Mouse (Mus musculus) kidney, adult 8-10 months (tissue): ENCODE data around the gene Myo19.
A peak's percentile ranks its signal among the peaks of the same experiment; 100 is the strongest.

ENCODE experiments used
- DNase-seq, 2 experiments: peaks; one replicate each; pipeline ENCODE4 v3.0.0; 2022

Myo19 gene

DNA sequence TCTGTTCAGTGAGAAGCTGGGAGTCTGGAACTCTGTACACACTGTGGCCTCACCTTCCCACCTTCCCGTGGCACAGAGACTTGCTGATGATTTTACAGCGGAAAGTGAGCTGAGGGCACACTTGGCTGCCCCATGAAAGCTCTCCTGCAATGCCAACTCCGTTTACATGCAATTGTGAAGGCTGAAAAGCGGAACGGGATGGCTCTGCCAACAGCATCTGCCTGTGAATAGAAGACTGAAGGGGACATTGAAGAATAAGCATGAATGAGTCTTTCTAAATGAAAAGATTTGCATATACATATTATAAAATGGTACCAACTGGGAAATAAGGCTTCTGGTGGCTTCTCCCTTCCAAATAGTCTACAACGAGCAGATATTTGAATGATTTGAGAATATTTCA lies 67.3 kb downstream of the Myo19 start:
- DNase-seq = no peak

DNA sequence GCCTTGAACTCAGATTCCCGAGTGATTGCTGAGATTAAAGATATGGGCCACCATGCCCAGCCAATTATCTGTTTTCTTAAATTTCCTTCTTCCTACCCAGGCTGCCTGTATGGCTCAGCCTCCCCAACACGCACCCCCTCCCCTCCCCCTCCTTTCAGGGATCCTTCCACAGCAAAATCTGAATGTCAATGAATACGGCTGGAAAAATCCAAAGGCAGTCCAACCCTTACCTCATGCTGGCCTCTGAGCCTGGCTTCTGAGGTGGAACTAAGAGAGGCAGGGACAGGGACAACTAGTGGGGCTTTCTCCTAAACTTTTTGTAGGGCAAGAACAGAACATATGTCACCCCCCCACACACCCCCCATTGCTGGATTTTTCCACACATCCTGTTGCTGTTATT lies 68.2 kb downstream of the Myo19 start:
- DNase-seq = no peak

DNA sequence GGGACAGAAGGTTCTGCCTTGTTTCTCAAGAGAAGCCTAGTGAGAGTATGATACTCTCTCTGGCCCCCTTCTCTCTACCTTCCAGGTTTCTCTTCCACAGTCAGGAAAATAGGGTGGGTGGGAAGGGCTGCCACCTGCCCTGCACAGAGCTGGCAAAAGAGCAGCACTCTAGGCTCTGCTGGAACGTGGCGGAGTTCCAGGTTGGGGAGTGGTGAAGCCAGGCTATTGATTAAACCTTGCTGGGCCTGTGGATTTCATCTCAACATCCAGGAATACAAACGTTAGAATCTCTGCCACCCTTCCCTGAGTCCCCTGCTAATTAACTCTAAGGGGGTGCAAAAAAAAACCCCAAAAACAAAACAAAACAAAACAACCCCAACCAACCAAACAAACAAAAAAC lies 68.6 kb downstream of the Myo19 start:
- DNase-seq = peak; percentile 79 to 81

DNA sequence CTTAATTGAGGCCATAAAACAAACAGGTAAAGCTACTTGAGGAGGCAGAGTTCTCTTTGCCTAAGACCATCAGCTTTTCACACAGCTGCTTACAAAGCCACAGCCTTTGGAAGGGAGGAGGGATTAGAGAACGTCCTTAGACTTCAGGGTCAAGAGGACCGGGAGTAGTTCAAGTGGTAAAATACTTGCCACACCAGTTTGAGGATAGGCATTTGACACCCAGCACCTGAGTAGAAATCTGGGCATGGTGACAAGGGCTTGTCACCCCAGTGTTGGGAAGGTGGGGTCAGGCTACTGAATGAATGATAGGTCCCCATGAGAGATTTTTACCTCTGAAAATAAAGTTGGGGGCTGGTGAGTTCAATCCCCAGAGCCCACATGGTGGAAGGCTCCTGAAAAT lies 72.7 kb downstream of the Myo19 start:
- no peak for DNase-seq

DNA sequence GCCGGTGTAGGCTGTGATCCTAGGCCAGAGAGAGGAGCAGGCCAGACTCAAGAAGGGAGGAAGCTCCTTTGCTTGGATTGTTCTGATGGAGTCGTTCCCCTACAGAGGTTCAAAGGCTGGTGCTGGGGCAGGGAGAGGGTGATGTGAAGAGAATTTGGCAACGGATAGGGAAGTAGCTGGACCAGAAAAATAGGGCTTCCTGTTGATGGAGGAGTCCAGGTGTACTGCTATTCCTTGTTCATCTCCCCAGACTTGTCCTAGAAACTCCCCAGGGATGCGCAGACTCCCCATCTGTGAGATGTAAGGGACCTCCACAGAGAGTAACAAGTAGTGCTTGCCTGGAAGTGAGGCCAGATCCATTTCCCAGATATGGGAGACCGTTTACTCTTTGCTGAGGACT lies 76.5 kb downstream of the Myo19 start:
- DNase-seq = no peak

DNA sequence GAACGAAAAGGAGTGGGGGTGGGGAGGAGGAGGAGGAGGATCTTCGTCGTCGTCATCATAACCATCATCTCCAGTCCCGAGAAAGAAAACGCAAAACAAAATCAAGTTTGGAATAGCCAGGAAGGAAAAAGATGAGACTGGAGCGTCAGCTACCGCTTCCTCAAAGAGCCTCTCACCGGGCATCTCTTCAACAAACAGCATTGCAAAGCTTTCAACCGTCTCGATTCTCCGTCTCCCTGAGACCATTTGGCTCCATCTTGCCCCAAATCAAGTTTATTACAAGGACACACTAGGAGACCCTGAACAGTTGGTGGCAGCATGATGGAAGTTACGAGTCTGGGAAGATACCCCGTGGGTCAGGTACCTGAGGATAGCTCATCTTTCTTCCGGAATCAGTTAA lies 77.2 kb downstream of the Myo19 start:
- DNase-seq = no peak

DNA sequence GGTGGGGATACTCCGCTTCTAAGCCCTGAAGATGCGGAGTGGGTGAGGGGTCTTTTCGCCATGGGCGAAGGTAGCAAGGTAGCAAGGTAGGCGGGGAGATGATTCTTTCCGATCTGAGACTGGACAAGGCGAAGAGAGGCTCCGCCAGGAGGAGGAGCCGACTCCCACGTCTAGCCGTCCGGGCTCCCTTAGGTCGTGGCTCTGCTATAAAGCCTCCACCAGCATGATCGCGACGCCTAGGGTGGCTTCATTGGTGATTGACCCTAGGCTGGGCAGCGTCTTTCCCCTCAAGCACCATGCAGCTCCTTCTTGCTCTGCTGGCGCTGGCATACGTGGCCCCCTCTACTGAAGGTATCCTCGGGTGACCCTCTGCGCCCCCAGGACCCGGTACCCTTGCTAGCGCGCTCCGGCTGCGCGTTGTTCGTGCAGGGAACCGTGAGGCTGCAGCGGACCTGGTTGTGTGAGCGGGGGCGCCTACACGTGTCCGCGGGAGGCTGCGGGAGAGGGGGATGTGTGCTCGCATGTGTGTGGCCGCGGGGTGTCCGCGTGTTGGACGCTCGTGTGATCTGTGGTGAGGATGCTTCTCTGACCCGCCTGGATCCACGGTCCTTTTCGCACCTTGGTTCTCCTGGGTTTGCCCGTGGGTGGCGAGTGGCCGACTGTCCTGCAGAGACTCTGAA lies 77.8 kb downstream of the Myo19 start, which contains the start of gene Car4:
Gene Car4 (plus strand): TSS at position 196 of the 680 bp plus-strand sequence.
- DNase-seq = peak; percentile 45 to 58

DNA sequence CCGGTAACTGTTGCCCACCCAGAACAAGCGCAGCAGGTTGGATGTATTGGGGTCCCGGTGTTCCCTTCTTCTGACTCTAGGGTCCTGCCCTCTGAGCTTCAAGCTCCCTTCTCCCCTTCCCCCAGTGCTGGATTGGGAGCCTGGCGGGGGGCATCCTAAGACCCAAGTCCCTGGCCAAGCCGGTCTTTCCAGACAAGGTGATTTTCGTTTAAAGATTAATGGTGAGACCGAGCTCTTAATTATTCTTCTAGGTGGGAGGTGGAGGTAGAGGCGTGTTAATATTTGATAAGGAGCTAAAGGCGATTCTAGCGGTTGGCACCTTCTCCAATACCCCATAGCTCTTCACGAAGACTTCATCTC lies 78.3 kb downstream of the Myo19 start:
- DNase-seq = peak; percentile 52 to 71

DNA sequence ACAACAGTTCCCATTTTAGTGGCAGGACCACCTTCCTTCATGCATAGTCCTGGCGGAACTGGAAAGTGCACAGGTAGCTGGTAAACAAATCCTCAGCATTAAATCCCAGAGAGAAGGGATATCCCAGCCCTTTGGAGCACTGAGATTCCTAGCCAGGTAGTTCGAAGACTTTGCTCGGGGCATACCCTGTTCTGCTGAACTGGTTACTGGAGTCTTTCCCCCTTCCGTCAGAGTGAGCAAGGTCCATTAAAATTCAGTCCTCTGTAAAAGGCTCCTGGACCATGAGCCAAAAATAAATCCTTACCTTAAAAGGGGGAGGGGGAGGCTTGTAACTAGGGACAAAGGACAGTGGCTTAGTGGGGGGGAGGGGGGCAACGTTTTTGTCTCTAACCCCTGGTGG lies 79.2 kb downstream of the Myo19 start:
- DNase-seq = peak; percentile 51 to 71

DNA sequence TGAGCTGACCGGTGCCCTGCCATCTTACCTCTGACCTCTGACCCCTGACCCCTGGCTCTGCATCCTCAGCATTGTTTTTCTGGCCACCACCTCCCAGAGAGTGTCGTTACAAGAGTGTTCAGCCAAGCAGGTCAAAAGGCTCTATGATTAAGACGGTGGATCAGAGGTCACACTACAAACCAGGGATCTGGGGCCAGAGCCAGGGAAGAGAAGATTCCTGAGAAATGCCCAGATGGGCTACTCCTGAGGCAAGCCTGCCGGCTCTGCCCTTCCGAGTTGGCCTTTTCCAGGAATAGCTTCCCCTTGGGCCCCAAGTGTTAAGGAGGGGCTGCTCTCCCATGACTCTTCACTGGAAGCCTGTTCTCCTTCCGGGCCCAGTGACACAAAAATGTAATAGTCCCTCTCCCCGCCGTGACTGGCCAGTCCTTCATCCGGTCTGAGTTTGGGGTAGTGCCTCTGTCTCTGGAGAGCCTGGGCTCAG lies 79.8 kb downstream of the Myo19 start:
- peak; percentile 85 to 86 for DNase-seq

DNA sequence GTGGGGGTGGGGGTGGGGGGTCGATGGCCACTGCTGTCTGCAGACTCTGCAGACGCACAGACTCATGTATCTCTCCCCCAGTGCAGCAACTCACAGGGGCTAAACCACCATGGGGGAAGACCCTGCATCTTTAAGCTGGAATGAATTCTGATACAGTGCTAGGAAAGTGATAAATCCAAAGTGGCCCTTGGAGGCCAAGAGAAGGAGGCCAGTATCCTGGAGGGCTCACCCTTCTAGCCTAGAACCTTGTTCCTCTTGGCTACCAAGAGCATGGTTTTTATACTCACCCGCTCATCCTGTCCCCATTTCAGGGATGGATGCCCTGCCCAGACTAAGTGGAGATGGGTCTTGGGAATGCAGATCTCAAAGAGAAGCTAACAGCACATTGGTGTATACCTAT lies 80.3 kb downstream of the Myo19 start:
- no peak for DNase-seq

DNA sequence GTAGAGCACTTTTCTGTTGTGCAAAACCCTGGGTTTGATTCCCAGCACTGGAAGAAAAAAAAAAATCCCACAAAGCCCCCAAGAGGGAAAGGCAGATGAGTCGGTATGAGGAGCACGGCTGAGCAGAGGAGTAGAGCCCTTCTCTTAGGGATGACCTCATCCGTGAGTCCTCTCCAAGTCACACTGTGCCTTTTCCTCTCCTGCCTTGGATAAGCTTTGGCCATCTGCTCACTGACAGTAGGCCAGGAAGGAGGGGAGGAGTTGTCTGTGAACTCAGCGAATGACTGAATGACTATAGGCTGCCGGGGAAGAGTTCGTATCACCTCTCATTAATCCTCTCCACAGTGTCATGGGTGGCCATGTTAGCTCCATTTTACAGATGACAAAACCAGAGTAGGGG lies 80.8 kb downstream of the Myo19 start:
- no peak for DNase-seq
